Mouse (Mus musculus) right cerebral cortex, postnatal 25 days (tissue): ENCODE results near the gene Nckap1l.
"Not testable (repeated sequence)": the region's sequence is repeated elsewhere in the genome, so short reads cannot be mapped to it uniquely, and the experiment has no call there.

Experiments
- DNase-seq: peaks from one replicate; pipeline ENCODE4 v3.0.0; 2022

The Nckap1l gene

DNA sequence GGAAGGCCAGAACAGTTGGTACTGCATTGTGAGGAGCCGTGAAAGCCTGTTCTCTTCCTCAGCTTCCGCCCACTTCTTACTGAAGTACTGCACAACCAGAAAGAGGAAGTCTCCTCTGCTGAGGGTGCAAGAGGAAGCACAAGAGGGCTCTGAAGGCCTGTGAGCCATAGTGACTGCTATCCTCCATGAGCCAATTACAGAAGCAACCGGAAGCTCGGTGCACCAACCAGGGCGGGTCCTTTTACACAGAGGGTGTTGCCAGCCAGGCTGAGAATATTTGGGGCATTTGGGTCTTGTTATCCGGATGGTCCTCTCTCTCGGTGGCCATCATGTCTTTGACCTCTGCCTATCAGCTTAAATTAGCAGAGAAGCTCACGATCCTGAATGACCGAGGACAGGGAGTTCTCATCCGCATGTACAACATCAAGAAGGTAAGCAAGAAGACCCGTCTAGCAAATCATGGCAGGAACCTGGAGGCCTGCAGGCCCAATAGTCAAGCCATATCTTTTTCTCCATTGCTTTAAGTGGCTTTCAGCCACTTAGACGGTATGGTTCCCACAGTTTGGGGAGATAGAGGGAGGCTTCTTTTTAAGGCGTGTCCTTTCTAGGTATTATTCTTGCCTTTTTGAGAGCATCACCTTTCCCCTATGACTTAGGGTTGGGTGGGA, at the start of gene Nckap1l:
Gene Nckap1l, plus strand, starts transcription at position 244 of the 668 bp plus-strand sequence.
- DNase-seq: no peak

- DNase-seq: not testable (repeated sequence)
Measured at GRCm38 (mm10) chr15:103405586-103405985, 48.0 kb upstream of the Nckap1l start.

DNA sequence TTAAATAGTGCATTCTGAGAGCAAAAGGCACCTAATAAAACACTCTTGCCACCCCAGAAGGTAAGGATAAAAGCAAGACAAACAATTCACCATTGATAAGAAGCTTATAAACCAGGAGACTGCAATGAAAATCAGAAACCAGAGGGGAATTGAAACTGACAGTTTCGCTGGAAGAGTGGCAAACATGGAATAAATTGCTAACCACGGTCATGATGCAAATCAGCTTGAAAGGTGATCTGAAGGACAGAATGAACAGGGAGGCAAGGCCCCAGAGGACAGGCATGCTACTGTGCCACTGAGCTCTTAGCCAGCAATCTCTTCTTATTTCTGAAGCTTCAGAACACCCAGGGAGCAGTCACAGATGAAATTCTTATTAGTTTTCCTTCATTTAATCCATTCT, 26.6 kb upstream of the Nckap1l start:
- DNase-seq: no peak

DNA sequence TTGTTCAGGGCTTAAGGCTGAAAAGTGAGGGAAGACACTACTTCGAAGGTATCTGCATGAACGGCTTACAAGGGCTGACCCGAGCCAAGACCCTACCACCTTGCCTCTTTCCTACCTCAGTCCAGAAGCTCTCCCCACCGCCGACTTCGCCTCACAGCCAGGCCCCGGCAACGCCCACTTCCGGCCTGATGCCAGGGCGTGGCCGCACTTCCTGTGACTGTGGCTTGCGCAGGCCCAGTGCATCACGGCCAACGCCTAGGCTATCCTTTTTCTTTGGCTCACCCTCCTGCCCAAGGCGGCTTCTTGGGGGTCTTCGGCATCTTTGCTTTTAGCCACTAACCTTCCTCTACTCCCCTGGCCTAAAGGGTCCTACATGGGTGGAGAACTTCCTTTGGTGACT, 23.4 kb upstream of the Nckap1l start, which contains the start of gene Gtsf1:
Gene Gtsf1, minus strand, starts transcription at position 230 of the 400 bp plus-strand sequence.
- DNase-seq: no peak

DNA sequence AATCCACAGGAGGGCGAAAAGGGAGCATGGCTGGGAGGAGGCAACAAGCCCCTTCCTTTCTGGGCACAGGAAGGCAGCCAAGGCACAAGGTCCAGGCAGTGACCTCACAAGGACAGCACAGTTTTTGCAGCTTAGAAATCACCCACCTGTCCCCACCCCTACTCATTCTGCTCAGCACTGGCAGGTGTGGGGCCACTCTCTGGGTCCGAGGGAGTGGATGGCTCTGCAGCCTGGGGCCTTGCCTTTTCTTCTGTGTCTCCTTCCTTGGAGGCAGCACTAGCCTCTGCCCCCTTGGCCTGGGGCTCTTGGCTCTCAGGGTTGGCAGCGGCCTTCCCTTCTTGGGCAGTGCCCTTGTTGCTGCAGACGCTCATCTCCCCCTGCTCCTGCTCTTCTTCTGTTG, 7.6 kb upstream of the Nckap1l start:
- not testable (repeated sequence) for DNase-seq

DNA sequence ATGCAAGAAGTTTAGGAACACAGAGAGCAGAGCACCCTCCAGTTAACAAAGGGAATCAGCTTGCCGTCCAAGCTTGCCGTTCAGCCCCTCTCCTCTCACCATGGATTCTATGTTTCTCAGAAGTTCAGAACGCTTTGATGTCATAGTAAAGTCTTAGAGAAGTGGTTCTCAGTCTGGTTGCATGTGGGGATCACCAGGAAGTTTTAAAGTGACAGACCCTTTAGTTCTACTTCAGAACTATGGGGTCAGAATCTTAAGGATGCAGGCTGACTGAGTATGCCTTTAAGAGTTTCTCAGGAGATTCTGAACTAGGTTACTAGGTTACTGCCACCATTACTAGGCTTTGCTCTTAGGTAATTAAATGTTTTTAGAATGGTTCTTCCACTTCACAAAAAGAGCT, 5.2 kb upstream of the Nckap1l start, which contains the start of gene Gtsf2:
Gene Gtsf2, minus strand, starts transcription at position 101 of the 400 bp plus-strand sequence.
- no peak for DNase-seq

- no peak for DNase-seq
Measured at GRCm38 (mm10) chr15:103454449-103454848, 855 bp downstream of the Nckap1l start.

- no peak for DNase-seq
Measured at GRCm38 (mm10) chr15:103462539-103463261, 9.1 kb downstream of the Nckap1l start.

- DNase-seq: no peak
Measured at GRCm38 (mm10) chr15:103471488-103472194, 18.0 kb downstream of the Nckap1l start.

GRCm38 (mm10) chr15:103472265-103472664, 18.7 kb downstream of the Nckap1l start:
- DNase-seq: no peak

DNA sequence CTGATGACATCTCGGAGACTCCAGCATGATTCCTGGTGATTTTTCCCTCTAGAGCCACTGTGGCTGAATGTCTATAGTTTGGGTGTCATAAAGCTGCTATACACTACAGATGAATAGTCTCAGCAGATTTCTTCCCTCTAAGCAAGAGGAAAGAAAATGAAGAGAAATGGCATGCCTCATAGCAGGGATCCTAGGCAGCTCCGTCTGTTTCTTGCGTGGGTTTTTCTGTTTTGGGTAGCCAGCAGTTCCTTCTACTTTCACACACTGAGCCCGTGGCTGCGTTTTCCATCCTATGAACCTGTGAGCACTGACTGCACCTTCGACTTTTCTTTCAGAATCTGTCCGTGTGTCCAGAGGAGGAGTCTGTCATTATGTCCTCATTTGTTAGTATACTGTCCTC, 19.6 kb downstream of the Nckap1l start:
- no peak for DNase-seq

GRCm38 (mm10) chr15:103473769-103474168, 20.2 kb downstream of the Nckap1l start:
- no peak for DNase-seq

- DNase-seq: no peak
Measured at GRCm38 (mm10) chr15:103479080-103479606, 25.5 kb downstream of the Nckap1l start.

DNA sequence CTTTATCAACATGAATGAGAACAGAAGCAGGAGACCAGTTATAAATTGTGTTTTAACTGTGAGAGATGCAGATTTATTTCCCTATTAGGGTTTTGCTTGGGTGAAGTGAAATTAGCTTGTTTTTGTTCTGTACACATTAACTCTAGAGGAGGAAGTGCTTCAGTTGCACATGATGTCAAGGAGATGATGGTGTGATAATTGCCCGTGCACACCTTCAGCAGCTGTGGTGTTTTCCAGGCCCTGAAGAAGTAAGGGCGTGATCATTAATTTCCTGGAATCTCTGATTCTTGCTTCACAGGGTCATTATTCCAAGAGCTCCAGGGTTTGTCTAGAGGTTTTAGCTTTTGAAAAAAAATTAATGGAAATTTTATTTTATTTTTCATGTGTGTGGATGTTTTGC, 26.5 kb downstream of the Nckap1l start:
- no peak for DNase-seq

DNA sequence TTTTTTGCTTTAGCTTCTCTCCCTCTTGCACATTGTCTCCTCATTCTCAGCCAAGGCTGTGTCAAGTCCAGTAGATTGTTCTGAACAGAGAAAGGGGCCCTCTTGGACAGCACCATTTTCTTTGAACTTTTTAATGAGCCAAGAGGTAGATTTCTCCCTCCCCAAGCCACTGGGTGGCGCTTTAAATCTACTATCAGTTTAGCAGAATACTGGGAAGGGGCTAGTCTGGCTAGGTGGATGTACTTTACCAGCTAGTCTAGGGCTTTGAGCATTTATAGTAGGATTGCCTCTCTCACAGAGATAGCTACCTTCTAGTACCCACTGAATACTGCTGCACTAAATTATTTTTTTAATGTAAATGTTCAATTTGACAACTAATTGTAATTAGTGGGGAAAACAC, 28.9 kb downstream of the Nckap1l start:
- no peak for DNase-seq

DNA sequence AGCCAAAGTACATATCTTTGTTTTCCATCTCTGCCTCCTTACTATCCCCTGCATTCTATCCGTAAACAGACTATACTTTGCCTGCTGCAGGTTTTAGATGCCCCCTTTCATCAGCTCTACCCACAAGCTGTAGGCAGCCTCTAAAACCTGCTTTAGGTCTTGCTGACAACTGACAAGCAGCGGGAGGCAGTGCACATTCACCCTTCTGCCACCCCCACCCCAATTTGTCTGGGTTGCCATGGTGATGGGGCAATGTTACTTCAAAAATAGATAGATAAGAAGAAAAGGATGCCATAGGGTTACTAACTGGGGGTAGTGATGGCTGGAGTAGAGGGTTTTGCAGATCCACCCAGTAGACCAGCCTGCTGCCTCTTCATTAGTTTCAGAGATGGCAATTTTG, 30.9 kb downstream of the Nckap1l start:
- DNase-seq: no peak

DNA sequence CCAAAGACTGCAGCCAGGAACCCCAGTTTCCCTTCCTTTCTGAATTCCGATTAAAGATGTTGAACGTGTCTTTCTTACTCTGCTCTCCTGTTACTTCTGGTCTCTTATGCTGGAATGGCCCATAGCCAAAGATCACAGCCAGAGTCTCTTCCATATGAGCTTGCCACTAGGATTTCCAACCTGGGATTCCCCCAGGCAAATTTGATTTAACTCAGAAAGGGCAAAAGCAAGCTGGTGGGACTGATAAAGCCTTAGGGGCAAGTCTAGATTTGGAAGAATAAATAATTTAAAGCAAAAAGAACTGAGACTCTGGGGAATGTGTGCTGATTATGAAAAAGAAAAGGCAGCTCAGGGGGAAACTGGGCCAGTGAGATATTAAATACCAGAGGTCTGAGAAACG, 31.5 kb downstream of the Nckap1l start:
- no peak for DNase-seq

DNA sequence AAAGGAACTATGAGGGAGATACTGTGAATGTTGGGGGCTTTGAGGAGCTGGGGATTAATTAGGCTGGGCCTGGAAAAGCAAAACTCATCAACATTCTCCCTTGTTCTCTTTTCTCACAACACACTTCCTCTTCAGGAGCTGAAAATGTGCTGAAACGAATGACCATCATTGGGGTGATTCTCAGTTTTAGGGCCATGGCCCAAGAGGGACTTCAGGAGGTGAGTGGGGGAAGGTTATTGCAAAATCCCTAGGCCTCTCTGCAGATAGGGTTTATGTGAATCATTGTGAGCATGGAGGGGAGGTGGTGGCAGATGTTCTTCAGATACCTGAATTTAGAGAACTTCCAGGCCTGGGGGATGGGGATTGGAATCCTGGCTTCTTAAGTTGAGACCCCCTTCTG, 33.1 kb downstream of the Nckap1l start:
- no peak for DNase-seq

DNA sequence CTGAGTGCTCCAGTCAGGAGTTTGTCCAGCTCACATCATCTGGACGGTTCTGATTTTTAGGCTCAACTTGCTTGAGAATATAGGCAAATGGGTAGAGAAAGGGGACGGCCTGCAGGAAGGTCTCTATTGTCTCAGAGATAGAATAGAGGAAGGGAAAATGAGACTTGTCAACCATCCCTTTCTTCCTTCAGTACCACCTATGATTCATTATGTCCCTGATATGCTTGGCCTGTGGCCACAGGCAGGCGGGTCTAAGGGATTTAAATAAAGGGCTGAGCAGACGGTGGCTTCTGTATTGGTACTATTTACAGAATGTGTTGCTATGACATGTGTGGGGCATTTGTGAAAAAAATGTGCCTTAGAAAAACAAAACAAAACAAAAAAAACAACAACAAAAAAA, 34.7 kb downstream of the Nckap1l start:
- no peak for DNase-seq

DNA sequence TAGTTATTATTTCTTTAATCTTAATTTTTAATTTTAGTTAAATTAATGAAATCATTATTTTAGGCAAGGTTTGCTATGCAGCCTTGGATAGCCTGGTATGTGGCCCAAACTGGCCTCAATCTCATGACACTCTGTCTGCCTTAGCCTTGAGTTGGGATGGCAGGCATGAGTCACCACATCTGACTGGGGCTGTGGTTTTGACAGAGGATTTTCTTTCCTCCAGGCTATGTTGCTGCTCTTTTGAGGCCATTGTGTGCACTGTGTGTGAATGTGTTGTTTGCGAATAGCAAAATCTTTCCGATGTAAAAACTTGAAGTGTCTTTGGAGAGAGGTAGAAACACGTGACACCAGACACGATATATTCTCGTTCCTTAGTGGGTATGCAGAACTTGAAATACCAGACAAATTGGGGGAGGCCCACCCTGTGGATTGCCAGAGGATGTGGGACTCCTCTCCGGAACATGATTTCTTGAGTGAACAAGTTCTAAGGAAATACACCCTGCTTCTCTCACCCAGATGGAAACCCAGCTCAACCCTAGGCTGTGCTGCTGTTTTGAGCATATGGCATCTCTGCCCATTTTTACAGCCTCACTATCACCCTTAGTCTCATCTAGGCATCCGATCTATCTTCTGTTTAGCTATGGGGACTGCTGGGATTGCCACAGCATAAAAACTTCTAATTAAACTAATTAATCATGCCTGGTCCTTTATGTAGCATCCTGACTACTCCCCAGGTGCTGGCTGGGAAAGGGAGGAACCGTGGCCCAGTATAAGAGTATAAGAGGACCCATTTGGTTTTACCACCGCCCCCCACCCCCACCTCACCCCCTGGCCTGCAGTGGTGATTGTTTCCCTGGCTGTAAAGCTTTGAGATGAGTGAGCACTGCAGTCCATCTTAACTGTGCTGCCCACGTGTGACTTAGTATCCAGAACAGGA, 42.9 kb downstream of the Nckap1l start:
- no peak for DNase-seq

GRCm38 (mm10) chr15:103498157-103498556, 44.6 kb downstream of the Nckap1l start:
- no peak for DNase-seq

DNA sequence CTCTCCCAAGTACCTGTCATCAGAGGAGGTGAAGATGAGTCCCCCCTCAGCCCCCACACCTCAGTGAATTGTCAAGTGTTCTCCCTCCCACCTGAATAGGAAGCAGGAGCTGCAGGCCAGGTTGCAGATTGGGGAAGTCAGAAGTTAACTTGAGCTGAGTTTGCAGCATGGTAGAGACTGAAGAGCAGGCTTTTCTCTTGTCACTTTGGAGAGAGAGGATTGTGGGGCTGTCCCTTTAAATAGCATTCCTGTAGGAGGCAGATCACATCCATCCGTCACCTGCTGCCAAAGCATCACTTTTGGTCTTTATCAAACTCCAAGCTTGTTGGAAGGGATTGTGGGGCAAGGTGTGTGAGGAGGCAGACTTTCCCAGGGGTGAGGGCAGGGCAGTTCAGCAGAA, 47.1 kb downstream of the Nckap1l start:
- DNase-seq: no peak
